ENCODE assay signal across 17 mouse cellular contexts in genomic region chr16:75843653-75844062, GRCm38 (mm10).
DNase-seq lines count a peak whose midpoint lies in the region; ATAC-seq lines count a peak whose summit lies in the region.
"Had no signal": no experiment of that assay in that cellular context is flagged by ENCODE, and none has a peak within 500 bp of the region (broad histone marks: within the 10 kb centered on the region; RNA-seq: fewer than 3 reads in every experiment).

No protein-coding gene starts in this region.

- 58% methylated on average over 7 of the region's 7 CpGs for WGBS in forebrain, embryonic 15.5 days
- WGBS in forebrain, embryonic 11.5 days = 74% methylated on average over 7 of the region's 7 CpGs
- WGBS in embryonic facial prominence, embryonic 14.5 days = 31% methylated on average over 7 of the region's 7 CpGs
- 23% methylated on average over 7 of the region's 7 CpGs for WGBS in neural tube, embryonic 14.5 days
- WGBS in midbrain, embryonic 16.5 days = 70% methylated on average over 7 of the region's 7 CpGs

- no peaks in the 10 kb centered on the region for H3K36me3 ChIP-seq in forebrain, embryonic 15.5 days
- H3K36me3 ChIP-seq in forebrain, embryonic 11.5 days (ENCODE audit: control insufficient read depth, insufficient read depth, low read length) = no peaks in the 10 kb centered on the region
- H3K36me3 ChIP-seq in embryonic facial prominence, embryonic 14.5 days (ENCODE audit: control insufficient read depth, insufficient read depth, low read length) = no peaks in the 10 kb centered on the region
- no peaks in the 10 kb centered on the region for H3K36me3 ChIP-seq in neural tube, embryonic 14.5 days (ENCODE audit: control insufficient read depth, insufficient read depth, low read length)
- no peaks in the 10 kb centered on the region for H3K36me3 ChIP-seq in midbrain, embryonic 16.5 days (ENCODE audit: control insufficient read depth, insufficient read depth, low read length)
- H3K36me3 ChIP-seq: liver, embryonic 12.5 days had no signal

- no peak overlapping the region for H3K9ac ChIP-seq in forebrain, embryonic 15.5 days (replicated peaks)
- H3K9ac ChIP-seq in forebrain, embryonic 11.5 days (ENCODE audit: low read length) = no peak overlapping the region
- no peak overlapping the region for H3K9ac ChIP-seq in embryonic facial prominence, embryonic 14.5 days (ENCODE audit: low read depth, low read length)
- no peak overlapping the region for H3K9ac ChIP-seq in neural tube, embryonic 14.5 days (replicated peaks; ENCODE audit: low read depth, low read length)
- no peak overlapping the region for H3K9ac ChIP-seq in midbrain, embryonic 16.5 days (ENCODE audit: low read depth, low read length)
- H3K9ac ChIP-seq: liver, embryonic 12.5 days had no signal

- intact Hi-C loops in left cerebral cortex, postnatal 4 days (cut with DNase I) = no loop called here
- intact Hi-C loops in left cerebral cortex, postnatal 36 days (cut with DNase I) = no loop called here

- H3K4me1 ChIP-seq in forebrain, embryonic 15.5 days = 0 out of 2 replicates have a peak, but pooled peaks cover 7% of the 10 kb centered on the region
- no peaks in the 10 kb centered on the region for H3K4me1 ChIP-seq in forebrain, embryonic 11.5 days (replicated peaks; ENCODE audit: control insufficient read depth, insufficient read depth, low read length)
- 0 out of 2 replicates have a peak, but pooled peaks cover 5% of the 10 kb centered on the region for H3K4me1 ChIP-seq in embryonic facial prominence, embryonic 14.5 days (ENCODE audit: control insufficient read depth, insufficient read depth, low read length)
- H3K4me1 ChIP-seq in neural tube, embryonic 14.5 days (ENCODE audit: control insufficient read depth, insufficient read depth, low read length) = 0 out of 2 replicates have a peak, but pooled peaks cover 5% of the 10 kb centered on the region
- no peaks in the 10 kb centered on the region; the same call in 1 of the 2 replicates for H3K4me1 ChIP-seq in midbrain, embryonic 16.5 days (ENCODE audit: control insufficient read depth, insufficient read depth, low read length)

- peak overlapping the region; percentile 44 for H3K27ac ChIP-seq in forebrain, embryonic 15.5 days (replicated peaks)
- H3K27ac ChIP-seq in forebrain, embryonic 11.5 days (ENCODE audit: low read depth, low read length) = no peak overlapping the region
- no peak overlapping the region for H3K27ac ChIP-seq in embryonic facial prominence, embryonic 14.5 days (replicated peaks; ENCODE audit: low read depth, low read length)
- H3K27ac ChIP-seq in neural tube, embryonic 14.5 days (ENCODE audit: low read depth, low read length) = peak overlapping the region; percentile 40; the same call in 1 of the 2 replicates
- no peak overlapping the region for H3K27ac ChIP-seq in midbrain, embryonic 16.5 days (ENCODE audit: low read length)
- H3K27ac ChIP-seq: gastrocnemius, adult 2 months; liver, embryonic 12.5 days had no signal

- no peak overlapping the region for H3K4me3 ChIP-seq in forebrain, embryonic 15.5 days
- H3K4me3 ChIP-seq in forebrain, embryonic 11.5 days (ENCODE audit: low read depth, low read length) = no peak overlapping the region
- no peak overlapping the region for H3K4me3 ChIP-seq in embryonic facial prominence, embryonic 14.5 days (ENCODE audit: low read depth, low read length)
- H3K4me3 ChIP-seq in neural tube, embryonic 14.5 days (ENCODE audit: low read depth, low read length) = no peak overlapping the region
- H3K4me3 ChIP-seq in midbrain, embryonic 16.5 days (ENCODE audit: low read depth, low read length) = no peak overlapping the region
- H3K4me3 ChIP-seq: gastrocnemius, adult 2 months; liver, embryonic 12.5 days had no signal

- no peaks in the 10 kb centered on the region for H3K9me3 ChIP-seq in forebrain, embryonic 15.5 days
- H3K9me3 ChIP-seq in forebrain, embryonic 11.5 days (ENCODE audit: control insufficient read depth, low read length) = no peaks in the 10 kb centered on the region
- no peaks in the 10 kb centered on the region for H3K9me3 ChIP-seq in embryonic facial prominence, embryonic 14.5 days (ENCODE audit: control insufficient read depth, low read length)
- no peaks in the 10 kb centered on the region for H3K9me3 ChIP-seq in neural tube, embryonic 14.5 days (ENCODE audit: control insufficient read depth, low read length)
- no peaks in the 10 kb centered on the region for H3K9me3 ChIP-seq in midbrain, embryonic 16.5 days (replicated peaks; ENCODE audit: control insufficient read depth, low read length, poor library complexity, severe bottlenecking)
- H3K9me3 ChIP-seq: liver, embryonic 12.5 days had no signal

- H3K27me3 ChIP-seq in forebrain, embryonic 15.5 days = no peaks in the 10 kb centered on the region
- H3K27me3 ChIP-seq in forebrain, embryonic 11.5 days (ENCODE audit: control insufficient read depth, insufficient read depth, low read length) = no peaks in the 10 kb centered on the region
- no peaks in the 10 kb centered on the region for H3K27me3 ChIP-seq in embryonic facial prominence, embryonic 14.5 days (replicated peaks; ENCODE audit: control insufficient read depth, insufficient read depth, low read length)
- H3K27me3 ChIP-seq in neural tube, embryonic 14.5 days (ENCODE audit: control insufficient read depth, insufficient read depth, low read length) = no peaks in the 10 kb centered on the region
- no peaks in the 10 kb centered on the region for H3K27me3 ChIP-seq in midbrain, embryonic 16.5 days (ENCODE audit: control insufficient read depth, insufficient read depth, low read depth, low read length)
- H3K27me3 ChIP-seq: liver, embryonic 12.5 days had no signal

- H3K4me2 ChIP-seq in forebrain, embryonic 15.5 days (replicated peaks) = no peak overlapping the region
- no peak overlapping the region for H3K4me2 ChIP-seq in forebrain, embryonic 11.5 days (ENCODE audit: low read depth, low read length, severe bottlenecking)
- H3K4me2 ChIP-seq in embryonic facial prominence, embryonic 14.5 days (ENCODE audit: low read depth, low read length) = no peak overlapping the region
- H3K4me2 ChIP-seq in neural tube, embryonic 14.5 days (ENCODE audit: low read depth, low read length) = 0 out of 2 replicates have a peak overlapping the region, but pooled peaks have one; percentile 11
- no peak overlapping the region for H3K4me2 ChIP-seq in midbrain, embryonic 16.5 days (ENCODE audit: low read length)
- H3K4me2 ChIP-seq: heart, embryonic 11.5 days; liver, embryonic 12.5 days; midbrain, embryonic 11.5 days had no signal

- peak; percentile 70; the same call in 1 of the 2 replicates for ATAC-seq in forebrain, embryonic 15.5 days (replicated peaks)
- no peak for ATAC-seq in forebrain, embryonic 11.5 days (replicated peaks; ENCODE audit: low FRiP score)
- ATAC-seq in embryonic facial prominence, embryonic 14.5 days (ENCODE audit: low read depth) = no peak
- ATAC-seq in neural tube, embryonic 14.5 days (ENCODE audit: low read depth) = peak; percentile 75; the same call in 1 of the 2 replicates
- ATAC-seq in midbrain, embryonic 16.5 days = no peak
- ATAC-seq: activated CD4-positive, CD25-positive, alpha-beta regulatory T cell, adult 4 months; CD4-positive, CD25-positive, alpha-beta regulatory T cell, adult 4 months; liver, embryonic 12.5 days; lung, postnatal 0 days had no signal

- DNase-seq in forebrain, embryonic 11.5 days (ENCODE audit: low spot score) = no peak
- peak; percentile 7 for DNase-seq in left cerebral cortex, postnatal 4 days
- DNase-seq in left cerebral cortex, postnatal 36 days (ENCODE audit: low spot score in 2 of 2) = no peak
- DNase-seq in embryonic facial prominence, embryonic 14.5 days (ENCODE audit: low spot score) = peak; percentile 29
- DNase-seq: cerebellum, adult 8-10 months; gastrocnemius, adult 2 months; kidney, adult 9 months; thymus, postnatal 14 days had no signal

Comparison
In these comparisons a context has a peak if more than half of its experiments do, and no peak if none do; other contexts are left out.
1. ATAC-seq: peak in forebrain, embryonic 15.5 days (single experiment) and neural tube, embryonic 14.5 days (single experiment); none in forebrain, embryonic 11.5 days (single experiment), embryonic facial prominence, embryonic 14.5 days (single experiment) and midbrain, embryonic 16.5 days (single experiment).
2. H3K27ac ChIP-seq: peak in forebrain, embryonic 15.5 days (single experiment) and neural tube, embryonic 14.5 days (single experiment); none in forebrain, embryonic 11.5 days (single experiment), embryonic facial prominence, embryonic 14.5 days (single experiment) and midbrain, embryonic 16.5 days (single experiment).
3. DNase-seq: peak in left cerebral cortex, postnatal 4 days (single experiment) and embryonic facial prominence, embryonic 14.5 days (single experiment); none in forebrain, embryonic 11.5 days (single experiment) and left cerebral cortex, postnatal 36 days (0 of 2).